Mouse (Mus musculus) bone marrow macrophage, adult 2 months (primary cell): Measurements from ENCODE around the gene Foxk1. TPM values are rescaled to one million over a fixed set of nuclear protein-coding genes. Genes with fewer than 3 reads are reported as not detected.

ENCODE experiments used
- H3K27ac ChIP-seq: 2 replicates; pipeline ENCODE4 v1.5.1; 2012; ENCODE audit warnings: low read depth, low read length; ENCODE audit not compliant: insufficient read depth
- H3K4me1 ChIP-seq: 2 replicates; pipeline ENCODE4 v1.6.1; 2012; ENCODE audit warnings: low read length; ENCODE audit not compliant: control insufficient read depth, insufficient read depth
- H3K4me3 ChIP-seq: 2 replicates; pipeline ENCODE4 v1.5.1; 2012; ENCODE audit warnings: mild to moderate bottlenecking, low read length, moderate library complexity; ENCODE audit not compliant: insufficient read depth
- CTCF ChIP-seq: IDR thresholded peaks from 2 replicates; pipeline ENCODE4 v1.5.1; 2012; ENCODE audit warnings: low read depth, mild to moderate bottlenecking, low read length, moderate library complexity
- POLR2A ChIP-seq: IDR thresholded peaks from 2 replicates; pipeline ENCODE4 v1.6.1; 2012; ENCODE audit warnings: mild to moderate bottlenecking, low read depth, low read length, borderline replicate concordance
- polyA plus RNA-seq: library from polyadenylated mRNA; stranded (reverse); fragments of >200 nt; gene quantifications from 2 replicates; pipeline ENCODE4 v1.2.4, GENCODE M21; 2012; ENCODE audit not compliant: missing spikeins, insufficient read depth, insufficient read length

Gene Foxk1
- polyA plus RNA-seq, 1 experiment: 18.2 TPM

- Histone ChIP-seq H3K4me1 (peaks cover 19% of the 10 kb centered on the region), H3K4me3 (no peak overlapping the region), H3K27ac (no peak overlapping the region)
- no peak for TF ChIP-seq POLR2A
- TF ChIP-seq CTCF: no peak
These were observed 4.1 kb downstream of the Foxk1 start for GRCm38 (mm10) chr5:142405426-142405825.

- H3K27ac ChIP-seq: no peak overlapping the region
- TF ChIP-seq POLR2A: no peak
- TF ChIP-seq CTCF: no peak
- no peak overlapping the region for H3K4me3 ChIP-seq
- H3K4me1 ChIP-seq: peaks cover 15% of the 10 kb centered on the region
These were observed 5.1 kb downstream of the Foxk1 start for GRCm38 (mm10) chr5:142406401-142406800.

DNA sequence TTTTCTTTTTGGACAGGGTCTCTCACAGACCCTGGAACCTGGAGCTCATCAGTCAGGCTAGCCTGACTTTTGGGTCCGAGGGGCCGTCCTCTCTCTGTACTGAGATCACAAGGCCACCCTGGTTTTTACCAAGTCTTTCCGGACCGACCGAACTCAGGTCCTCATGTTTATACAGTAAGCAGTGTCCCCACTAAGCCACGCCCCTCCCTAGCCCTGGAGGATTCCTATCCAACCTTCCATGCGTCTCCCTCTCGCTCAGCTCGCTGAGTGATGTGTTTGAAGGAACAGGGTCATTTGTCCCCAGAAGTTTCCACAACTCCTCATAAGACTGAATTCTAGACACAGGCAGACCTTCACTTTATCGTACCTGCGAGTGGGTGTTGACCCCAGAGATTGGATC lies 5.6 kb downstream of the Foxk1 start:
- no peak overlapping the region for H3K27ac ChIP-seq
- H3K4me3 ChIP-seq: no peak overlapping the region
- H3K4me1 ChIP-seq: peaks cover 18% of the 10 kb centered on the region
- TF ChIP-seq CTCF: no peak

- peaks cover 19% of the 10 kb centered on the region for H3K4me1 ChIP-seq
- TF ChIP-seq POLR2A (no peak), CTCF (no peak)
- no peak overlapping the region for H3K4me3 ChIP-seq
- no peak overlapping the region for H3K27ac ChIP-seq
These were observed 6.1 kb downstream of the Foxk1 start for GRCm38 (mm10) chr5:142407381-142407780.

DNA sequence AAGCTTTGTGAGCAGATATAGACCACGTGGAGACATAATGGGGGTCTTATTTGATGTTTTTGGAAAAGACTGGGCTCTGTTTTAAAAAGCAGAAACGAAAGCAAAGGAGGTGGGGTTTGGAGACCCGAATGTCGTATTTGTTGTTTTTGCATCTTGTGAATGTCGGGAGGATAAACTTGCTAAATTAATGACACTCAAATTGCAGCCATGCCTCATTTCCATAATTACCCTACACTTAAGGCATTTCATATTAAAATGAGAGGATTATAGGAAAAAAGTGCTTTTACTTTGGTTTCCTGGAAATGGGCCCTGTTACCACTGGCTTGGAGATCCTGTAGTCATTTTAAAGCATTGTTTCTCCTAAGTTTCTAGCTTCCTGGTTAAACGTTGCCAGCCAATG lies 7.9 kb downstream of the Foxk1 start:
- peaks cover 16% of the 10 kb centered on the region for H3K4me1 ChIP-seq
- no peak for TF ChIP-seq POLR2A
- TF ChIP-seq CTCF: no peak
- H3K27ac ChIP-seq: no peak overlapping the region
- H3K4me3 ChIP-seq: no peak overlapping the region

DNA sequence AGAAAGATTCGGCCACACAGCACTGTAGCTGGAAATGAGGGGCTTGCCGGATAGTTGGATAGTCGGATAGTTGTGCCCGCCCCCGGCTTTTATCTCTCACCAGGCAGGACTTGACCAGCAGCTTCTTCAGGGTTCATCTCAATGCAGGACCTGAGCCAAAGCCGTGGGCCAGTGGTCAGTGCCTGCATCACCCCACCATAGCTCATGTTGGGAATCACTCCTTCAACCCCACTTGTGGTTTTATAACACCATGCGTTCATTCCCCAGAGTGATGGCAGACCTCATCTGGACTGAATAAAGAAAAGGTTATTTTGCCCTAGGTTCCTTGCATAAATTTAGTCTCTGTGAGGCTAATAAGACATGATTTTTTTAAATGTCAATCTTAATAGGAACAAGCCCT lies 9.1 kb downstream of the Foxk1 start:
- H3K27ac ChIP-seq: no peak overlapping the region
- no peak for TF ChIP-seq CTCF
- TF ChIP-seq POLR2A: no peak
- H3K4me3 ChIP-seq: no peak overlapping the region
- peaks cover 16% of the 10 kb centered on the region for H3K4me1 ChIP-seq

DNA sequence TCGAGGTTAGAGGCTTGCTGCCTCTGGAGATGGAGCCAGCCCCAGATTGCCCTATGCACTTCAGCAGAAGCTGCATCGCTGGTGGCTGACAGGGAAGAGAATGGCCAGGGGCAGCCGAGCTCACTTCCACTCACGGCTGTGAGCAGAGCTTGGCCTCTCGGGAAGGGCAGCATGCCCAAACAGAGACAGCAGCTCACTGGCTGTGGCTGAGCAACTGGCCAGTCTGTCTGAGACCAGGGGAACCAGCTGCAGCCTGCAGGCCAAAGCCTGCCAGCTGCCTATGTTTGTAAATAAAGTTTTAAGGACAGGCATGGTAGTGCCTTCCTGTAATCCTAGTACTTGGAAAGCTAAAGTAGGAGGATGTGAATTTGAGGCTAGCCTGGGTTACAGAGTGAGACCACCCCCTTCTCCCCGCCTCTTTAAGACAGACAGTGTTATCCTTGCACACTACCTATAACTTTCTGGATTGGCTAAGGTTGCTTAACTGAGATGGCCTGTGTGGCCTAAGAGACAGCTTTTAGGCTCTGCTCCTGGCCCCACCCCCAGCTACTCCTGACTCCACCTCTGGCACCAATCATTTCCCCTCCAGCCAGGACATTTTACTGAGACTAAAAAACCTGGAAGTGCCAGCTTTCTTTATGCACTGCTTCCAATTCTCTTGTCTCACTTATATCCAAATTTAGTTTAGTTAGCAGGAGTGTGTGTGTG lies 11.5 kb downstream of the Foxk1 start:
- Histone ChIP-seq H3K4me1 (peaks cover 25% of the 10 kb centered on the region), H3K27ac (no peak overlapping the region), H3K4me3 (no peak overlapping the region)
- TF ChIP-seq CTCF (no peak), POLR2A (no peak)

DNA sequence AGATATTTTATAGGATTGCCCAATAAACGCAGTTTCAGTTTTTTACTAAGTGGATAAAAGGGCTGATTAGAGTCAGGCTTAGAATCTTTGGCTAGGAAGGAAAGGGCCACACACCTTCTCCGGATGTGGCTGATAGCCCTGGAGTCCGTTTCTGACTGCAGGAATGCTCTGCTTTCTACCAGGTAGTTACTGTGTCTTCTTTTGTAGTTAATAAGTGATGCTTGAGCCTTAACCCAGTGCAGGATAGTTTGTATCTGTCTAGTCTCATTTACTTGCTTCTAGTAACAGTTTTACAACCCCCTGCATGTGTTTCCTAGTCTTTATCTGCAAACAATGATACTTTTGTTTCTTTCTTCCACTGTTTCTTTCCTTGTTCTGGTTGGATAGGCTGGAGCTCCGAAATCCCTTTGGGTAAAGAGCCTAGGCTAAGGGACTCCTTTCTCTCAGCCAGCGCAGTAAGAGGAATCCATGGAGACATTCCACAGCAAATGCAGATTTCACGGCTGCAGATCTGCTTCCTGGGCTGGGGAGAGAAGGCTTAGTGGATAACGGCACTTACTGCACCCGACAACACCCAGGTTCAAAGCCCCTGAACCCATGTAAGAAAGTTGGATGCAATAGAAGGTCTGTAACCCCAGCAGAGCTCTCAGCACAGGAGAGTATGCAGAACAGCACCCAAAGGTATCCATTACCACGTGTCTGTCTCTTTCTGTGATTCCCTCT lies 12.6 kb downstream of the Foxk1 start:
- Histone ChIP-seq H3K4me3 (no peak overlapping the region), H3K27ac (no peak overlapping the region), H3K4me1 (peaks cover 33% of the 10 kb centered on the region)
- TF ChIP-seq POLR2A (no peak), CTCF (no peak)

DNA sequence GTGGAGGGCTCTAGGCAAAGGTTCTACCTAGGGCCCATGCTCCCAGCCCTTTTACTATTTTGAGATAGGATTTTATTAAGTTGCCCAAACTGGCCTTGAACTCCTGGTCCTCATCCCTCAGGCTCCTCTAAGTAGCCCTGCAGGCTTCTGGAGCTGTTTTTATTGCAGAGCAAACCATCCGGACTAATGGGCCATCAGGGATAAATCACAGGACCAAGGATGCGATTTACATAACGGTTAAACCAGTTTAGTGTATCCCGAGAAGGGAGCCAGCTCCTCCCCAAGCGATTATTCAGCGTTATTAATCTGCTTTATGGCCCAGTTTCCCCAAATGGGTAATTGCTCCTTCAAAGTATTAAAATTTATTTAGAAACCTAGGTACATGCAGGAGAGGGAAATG lies 14.1 kb downstream of the Foxk1 start:
- H3K27ac ChIP-seq: no peak overlapping the region
- H3K4me1 ChIP-seq: peaks cover 33% of the 10 kb centered on the region
- H3K4me3 ChIP-seq: no peak overlapping the region
- TF ChIP-seq CTCF: no peak
- TF ChIP-seq POLR2A: no peak

GRCm38 (mm10) chr5:142416070-142416775 lies 14.9 kb downstream of the Foxk1 start:
- Histone ChIP-seq H3K4me1 (peaks cover 33% of the 10 kb centered on the region), H3K4me3 (no peak overlapping the region), H3K27ac (no peak overlapping the region)
- TF ChIP-seq CTCF (no peak), POLR2A (no peak)
